Mouse (Mus musculus) forebrain, embryonic 12.5 days (tissue): ENCODE data around the gene Fpgt. TPM values are rescaled to one million over a fixed set of nuclear protein-coding genes. Genes with fewer than 3 reads are reported as not detected.

Experiments used
- ATAC-seq: fragments of 200-750 bp; cut with Nextera tagmentation; 2 replicates; pipeline ENCODE4 v1.8.0; 2017; ENCODE audit warnings: moderate TSS enrichment; ENCODE audit not compliant: low FRiP score
- H3K27ac ChIP-seq: fragments of 300-500 bp; sonication (generic); 2 replicates; pipeline ENCODE4 v1.5.1; 2016; ENCODE audit warnings: mild to moderate bottlenecking
- H3K27me3 ChIP-seq: fragments of 300-500 bp; sonication (generic); 2 replicates; pipeline ENCODE4 v1.6.1; 2016; ENCODE audit warnings: mild to moderate bottlenecking
- H3K36me3 ChIP-seq: fragments of 300-500 bp; sonication (generic); replicated peaks from 2 replicates; pipeline ENCODE4 v1.6.1; 2016; ENCODE audit warnings: mild to moderate bottlenecking
- H3K4me1 ChIP-seq: fragments of 300-500 bp; sonication (generic); 2 replicates; pipeline ENCODE4 v1.6.1; 2016
- H3K4me2 ChIP-seq: fragments of 300-500 bp; sonication (generic); 2 replicates; pipeline ENCODE4 v1.6.1; 2016; ENCODE audit warnings: mild to moderate bottlenecking, moderate library complexity
- H3K4me3 ChIP-seq: fragments of 300-500 bp; sonication (generic); replicated peaks from 2 replicates; pipeline ENCODE4 v1.5.1; 2016; ENCODE audit warnings: mild to moderate bottlenecking
- H3K9ac ChIP-seq: fragments of 300-500 bp; sonication (generic); 2 replicates; pipeline ENCODE4 v1.6.1; 2016; ENCODE audit warnings: mild to moderate bottlenecking
- H3K9me3 ChIP-seq: fragments of 300-500 bp; sonication (generic); 2 replicates; pipeline ENCODE4 v1.6.1; 2016
- WGBS: fragments of 180-500 bp; shearing (Covaris S2); methylation state at CpG from one replicate; pipeline ENCODE4 v1.1.7; 2016; 5-methylcytosine and 5-hydroxymethylcytosine counted together
- polyA plus RNA-seq: library from polyadenylated mRNA; unstranded; fragments of >200 nt; fragmentation: Nextera tagmentation; extraction: Ambion mirVana; gene quantifications from 2 replicates; pipeline ENCODE4 v1.2.1, GENCODE M21; 2016

The Fpgt gene
- 21.4 and 22.0 TPM in 2 replicates for polyA plus RNA-seq

DNA sequence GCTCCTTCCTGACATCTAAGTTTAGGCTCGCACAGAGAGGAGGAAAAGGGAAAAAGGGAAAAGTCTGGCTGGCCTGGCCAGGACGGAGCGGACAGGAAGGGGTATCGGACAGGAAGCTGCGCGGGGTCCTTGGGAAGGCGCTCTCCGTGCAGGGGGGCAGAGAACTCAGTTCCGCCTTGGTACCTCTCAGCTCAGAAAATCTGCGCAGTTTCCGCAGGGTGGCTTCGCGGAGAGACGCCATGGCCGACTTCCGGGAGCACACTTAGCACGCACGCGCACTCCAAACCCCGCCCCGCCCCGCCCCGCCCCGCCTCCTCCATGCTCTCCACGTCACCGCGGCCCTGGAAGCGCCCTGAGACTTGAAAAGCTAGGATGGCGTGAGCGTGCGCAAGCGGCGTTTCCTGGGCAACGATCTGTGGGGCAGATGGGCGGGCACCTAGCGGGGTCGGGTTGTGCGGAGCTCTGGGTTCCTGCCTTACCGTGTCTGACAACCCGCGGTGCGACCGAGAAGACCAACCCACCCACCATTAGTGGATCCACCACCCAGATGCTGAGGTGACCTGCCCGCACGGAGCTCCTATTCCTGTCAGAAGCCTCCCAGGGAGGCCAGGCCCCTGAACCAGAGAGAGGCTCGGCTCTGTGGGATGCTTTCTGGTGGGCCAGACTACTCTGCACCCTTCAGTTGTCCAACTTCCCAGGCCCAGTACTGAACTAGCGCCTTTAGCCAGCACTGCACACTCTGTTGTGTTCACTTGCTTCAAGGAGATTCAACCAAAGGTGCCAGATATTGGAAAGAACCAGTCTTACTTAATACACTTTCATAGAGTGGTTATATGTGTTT, at the start of gene Fpgt, which contains the start of gene Lrriq3:
Fpgt (minus strand) TSS at position 288 of the 841 bp plus-strand sequence.
Lrriq3 (plus strand) TSS at position 319 of the 841 bp plus-strand sequence.
- no peaks in the 10 kb centered on the region for H3K4me1 ChIP-seq
- H3K4me3 ChIP-seq, result peak within 1 kb of the TSS; percentile 57
- no peaks in the 10 kb centered on the region for H3K27me3 ChIP-seq
- H3K36me3 ChIP-seq, result no peaks in the 10 kb centered on the region
- peak within 1 kb of the TSS; percentile 83 for H3K27ac ChIP-seq
- H3K4me2 ChIP-seq, result peak within 1 kb of the TSS; percentile 56
- peak; percentile 99 for ATAC-seq
- no peaks in the 10 kb centered on the region for H3K9me3 ChIP-seq
- under 1% methylated on average over 46 of the region's 47 CpGs for WGBS
- H3K9ac ChIP-seq, result peak within 1 kb of the TSS; percentile 69

DNA sequence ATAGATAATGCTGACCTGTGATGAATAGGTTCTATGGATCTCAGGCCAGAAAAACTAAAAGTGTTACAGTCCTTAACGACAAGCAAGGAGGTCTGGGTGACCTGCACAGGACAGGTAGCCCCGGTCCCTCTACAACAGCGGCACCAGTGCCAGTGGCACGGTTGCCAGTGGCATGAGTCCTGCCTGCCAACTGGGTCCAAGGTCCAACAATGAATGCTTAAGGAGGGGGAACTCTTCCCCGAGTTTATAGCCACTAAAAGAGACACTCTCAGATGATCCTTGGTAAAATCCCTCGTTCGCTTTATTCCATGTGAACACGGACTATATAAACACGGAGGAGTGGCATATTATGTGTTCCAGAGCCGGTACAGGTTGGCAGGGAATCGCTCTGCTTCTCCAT, 47.8 kb upstream of the Fpgt start:
- no peak overlapping the region for H3K4me2 ChIP-seq
- H3K4me3 ChIP-seq, result no peak overlapping the region
- ATAC-seq, result no peak
- no peak overlapping the region for H3K9ac ChIP-seq
- H3K9me3 ChIP-seq, result no peaks in the 10 kb centered on the region
- no peaks in the 10 kb centered on the region for H3K36me3 ChIP-seq
- 91% methylated on average over 11 of the region's 11 CpGs for WGBS
- H3K27me3 ChIP-seq, result no peaks in the 10 kb centered on the region
- H3K27ac ChIP-seq, result no peak overlapping the region
- no peaks in the 10 kb centered on the region for H3K4me1 ChIP-seq

DNA sequence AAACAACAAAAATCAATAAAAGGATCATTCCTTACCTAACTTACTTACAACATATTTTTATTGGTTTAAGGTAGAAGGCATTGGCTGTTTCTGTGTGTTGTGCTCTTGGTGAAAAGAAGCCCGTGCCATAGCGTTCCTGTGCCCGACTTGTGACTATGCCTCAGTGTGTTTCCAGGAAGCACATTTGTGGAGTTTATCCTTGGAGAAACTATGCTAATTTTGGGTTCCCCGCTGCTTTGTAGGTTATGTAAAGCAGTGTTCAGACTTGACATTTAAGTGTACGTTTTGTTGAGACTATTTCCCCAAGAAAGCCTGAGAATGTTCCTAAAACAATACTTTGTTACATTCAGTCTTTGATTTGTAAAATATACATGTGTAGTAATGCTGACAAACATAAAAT, 44.5 kb upstream of the Fpgt start:
- Histone ChIP-seq H3K4me1 (no peaks in the 10 kb centered on the region), H3K9ac (no peak overlapping the region), H3K4me2 (no peak overlapping the region), H3K4me3 (no peak overlapping the region), H3K36me3 (no peaks in the 10 kb centered on the region), H3K27ac (no peak overlapping the region), H3K9me3 (no peaks in the 10 kb centered on the region), H3K27me3 (no peaks in the 10 kb centered on the region)
- 91% methylated on average over 5 of the region's 5 CpGs for WGBS
- no peak for ATAC-seq

DNA sequence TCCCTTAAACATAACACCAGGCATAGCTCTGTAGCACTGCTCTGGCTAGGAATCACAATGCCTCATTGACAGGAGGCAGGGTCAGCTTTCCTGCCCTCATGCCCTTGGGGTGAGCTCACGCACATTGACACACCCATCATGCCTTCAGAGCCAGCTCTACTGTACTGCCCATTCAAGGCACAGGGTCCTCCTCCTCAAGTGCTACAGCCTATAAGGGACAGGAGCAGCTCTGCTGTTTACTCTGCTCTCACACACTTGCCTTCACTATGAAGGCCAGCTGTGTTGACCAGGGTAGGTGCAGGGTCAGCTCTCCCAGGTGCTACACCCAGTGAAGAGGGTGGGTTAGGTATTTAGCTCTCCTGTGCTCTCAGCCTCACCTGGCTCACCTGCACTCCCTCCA, 12.8 kb upstream of the Fpgt start:
- H3K9ac ChIP-seq, result no peak overlapping the region
- no peaks in the 10 kb centered on the region for H3K36me3 ChIP-seq
- H3K4me2 ChIP-seq, result no peak overlapping the region
- H3K27ac ChIP-seq, result no peak overlapping the region
- H3K9me3 ChIP-seq, result no peaks in the 10 kb centered on the region
- ATAC-seq, result no peak
- WGBS, result 67% methylated on average over 1 of the region's 1 CpGs
- no peaks in the 10 kb centered on the region for H3K4me1 ChIP-seq
- no peak overlapping the region for H3K4me3 ChIP-seq
- no peaks in the 10 kb centered on the region for H3K27me3 ChIP-seq

DNA sequence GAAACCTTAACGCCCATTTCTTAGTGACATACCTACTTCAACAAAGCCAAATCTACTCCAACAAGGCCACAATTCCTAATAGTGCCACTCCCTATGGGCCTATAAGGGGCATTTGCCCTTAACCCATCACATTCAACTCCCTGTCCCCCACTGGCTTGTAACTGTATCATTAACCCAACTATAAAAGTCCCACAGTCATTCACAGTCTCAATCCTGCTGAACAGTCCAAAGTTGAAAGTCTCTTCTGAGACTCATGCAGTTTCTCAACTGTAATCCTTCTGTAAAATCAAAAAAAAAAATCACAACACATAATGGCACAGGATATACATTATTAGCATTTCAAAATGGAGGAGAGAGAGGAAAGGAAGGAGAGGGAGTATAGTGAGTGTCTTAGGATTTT, 6.1 kb upstream of the Fpgt start:
- no peak for ATAC-seq
- Histone ChIP-seq H3K27me3 (no peaks in the 10 kb centered on the region), H3K4me2 (no peak overlapping the region), H3K9ac (no peak overlapping the region), H3K4me3 (no peak overlapping the region), H3K27ac (no peak overlapping the region), H3K4me1 (no peaks in the 10 kb centered on the region), H3K36me3 (no peaks in the 10 kb centered on the region), H3K9me3 (no peaks in the 10 kb centered on the region)
- 96% methylated on average over 1 of the region's 1 CpGs for WGBS

DNA sequence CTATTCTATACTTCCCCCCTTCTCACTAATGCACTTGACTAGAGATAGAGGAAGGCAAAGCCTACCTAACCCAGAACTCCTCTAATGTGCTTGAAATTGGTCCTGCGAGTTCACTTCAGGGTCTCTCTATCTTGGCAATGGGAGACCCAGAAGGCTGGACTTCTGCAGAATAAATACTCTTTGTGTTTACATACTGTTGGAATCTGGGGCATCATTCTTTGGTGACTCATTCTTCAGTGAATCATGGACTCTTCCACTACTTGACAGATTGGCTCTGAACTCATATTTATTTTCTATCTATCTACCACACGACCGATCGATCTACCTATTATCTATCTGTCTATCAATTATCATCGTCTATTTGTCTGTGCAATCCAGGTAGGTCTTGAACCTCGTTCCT, 1.1 kb downstream of the Fpgt start:
- H3K4me1 ChIP-seq, result no peaks in the 10 kb centered on the region
- H3K27ac ChIP-seq, result no peak overlapping the region
- no peak overlapping the region for H3K9ac ChIP-seq
- WGBS, result 91% methylated on average over 6 of the region's 6 CpGs
- no peaks in the 10 kb centered on the region for H3K9me3 ChIP-seq
- peak overlapping the region; percentile 56 for H3K4me2 ChIP-seq
- H3K36me3 ChIP-seq, result peaks cover 8% of the 10 kb centered on the region
- peak overlapping the region; percentile 57 for H3K4me3 ChIP-seq
- ATAC-seq, result no peak
- no peaks in the 10 kb centered on the region for H3K27me3 ChIP-seq

DNA sequence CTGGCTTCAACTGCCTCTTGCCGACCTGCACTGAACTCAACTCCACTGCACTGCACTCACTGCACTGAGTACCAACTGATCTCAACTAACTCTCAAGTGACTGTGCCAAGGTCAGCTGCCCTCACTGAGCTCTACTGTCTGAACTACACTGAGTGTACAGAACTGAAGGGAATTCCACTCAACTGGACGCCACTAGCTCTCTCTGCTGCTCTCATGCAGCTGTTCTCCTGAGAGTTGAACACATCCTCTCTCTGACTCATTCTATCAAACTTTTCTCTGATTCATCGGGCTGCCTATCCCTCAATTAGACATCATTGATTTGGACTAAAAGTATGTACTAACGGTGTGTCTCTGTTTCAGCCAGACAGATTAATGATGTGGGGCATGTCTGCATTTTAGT, 15.3 kb downstream of the Fpgt start:
- 90% methylated on average over 4 of the region's 4 CpGs for WGBS
- H3K36me3 ChIP-seq, result no peaks in the 10 kb centered on the region
- H3K9me3 ChIP-seq, result no peaks in the 10 kb centered on the region
- no peaks in the 10 kb centered on the region for H3K27me3 ChIP-seq
- no peak overlapping the region for H3K9ac ChIP-seq
- no peak overlapping the region for H3K4me2 ChIP-seq
- no peaks in the 10 kb centered on the region for H3K4me1 ChIP-seq
- no peak overlapping the region for H3K4me3 ChIP-seq
- no peak for ATAC-seq
- no peak overlapping the region for H3K27ac ChIP-seq

DNA sequence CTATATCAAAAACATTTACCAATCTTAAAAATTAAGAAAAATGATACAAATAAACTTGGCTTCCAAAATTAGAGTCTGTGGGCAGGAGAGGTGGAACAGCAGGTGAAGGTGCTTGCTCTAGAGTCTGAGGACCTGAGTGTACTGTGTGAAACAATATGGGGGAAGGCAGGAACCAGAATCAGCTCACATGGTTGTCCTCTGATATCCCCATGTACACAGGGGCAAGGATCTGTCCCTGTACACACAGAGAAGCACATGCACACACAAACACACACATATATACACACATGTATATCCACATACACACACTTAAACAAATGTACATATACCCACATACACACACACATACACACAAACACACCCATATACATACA, 33.8 kb downstream of the Fpgt start:
- Histone ChIP-seq H3K4me1 (no peaks in the 10 kb centered on the region), H3K4me2 (no peak overlapping the region), H3K27ac (no peak overlapping the region), H3K9me3 (no peaks in the 10 kb centered on the region), H3K36me3 (no peaks in the 10 kb centered on the region), H3K27me3 (no peaks in the 10 kb centered on the region), H3K9ac (no peak overlapping the region), H3K4me3 (no peak overlapping the region)
- ATAC-seq, result no peak

DNA sequence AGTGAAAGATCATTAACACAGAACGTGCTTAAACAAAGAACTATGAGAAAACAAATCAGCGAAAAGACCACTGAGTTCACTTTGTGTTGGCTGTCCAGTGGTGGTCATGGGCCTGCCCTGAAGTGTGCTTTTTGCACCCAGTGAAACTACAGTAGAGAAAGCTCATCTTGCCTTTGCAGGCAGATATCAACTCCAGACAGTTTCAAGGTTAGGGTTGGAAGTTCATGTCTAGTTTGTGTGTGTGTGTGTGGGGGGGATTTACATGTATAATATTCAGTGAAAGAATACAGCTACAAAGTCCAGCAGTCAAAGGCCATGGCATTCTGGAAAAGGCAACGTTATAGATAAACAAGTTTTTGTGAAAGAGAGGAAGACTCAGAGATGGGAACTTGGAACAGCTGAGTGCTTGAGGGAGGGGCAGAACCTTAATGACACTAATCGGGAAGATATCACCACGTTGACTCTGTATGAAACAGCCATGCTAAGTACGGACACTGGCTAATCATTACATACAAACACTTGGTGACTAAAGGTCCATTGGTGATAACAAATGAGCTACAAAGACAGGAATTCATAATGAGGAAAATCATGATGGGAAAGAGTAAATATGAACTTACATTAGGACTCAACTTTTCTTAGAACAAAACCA, 34.3 kb downstream of the Fpgt start:
- Histone ChIP-seq H3K27ac (no peak overlapping the region), H3K9me3 (no peaks in the 10 kb centered on the region), H3K4me1 (no peaks in the 10 kb centered on the region), H3K9ac (no peak overlapping the region), H3K4me2 (no peak overlapping the region), H3K36me3 (no peaks in the 10 kb centered on the region), H3K27me3 (no peaks in the 10 kb centered on the region), H3K4me3 (no peak overlapping the region)
- ATAC-seq, result no peak
- WGBS, result 81% methylated on average over 6 of the region's 6 CpGs

DNA sequence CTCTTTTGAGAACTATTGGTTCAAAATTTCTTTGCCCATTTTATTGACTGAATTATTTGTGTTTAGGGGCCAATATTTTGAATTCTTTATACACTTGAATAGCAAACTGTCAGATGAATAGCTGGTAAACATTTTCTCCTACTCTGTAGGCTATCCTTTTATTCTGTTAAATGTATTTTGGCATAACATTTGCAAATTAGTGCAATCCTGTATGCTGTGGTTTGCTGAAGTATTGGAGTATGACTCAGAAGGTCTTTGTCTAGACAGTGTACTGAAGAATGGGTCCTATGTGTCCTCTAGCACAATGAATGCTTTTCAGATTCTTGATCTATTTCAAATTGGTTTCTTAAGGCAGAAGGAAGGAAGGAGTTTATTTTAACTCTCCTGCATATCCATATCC, 35.6 kb downstream of the Fpgt start:
- no peak overlapping the region for H3K4me3 ChIP-seq
- no peak overlapping the region for H3K27ac ChIP-seq
- H3K9ac ChIP-seq, result no peak overlapping the region
- no peaks in the 10 kb centered on the region for H3K36me3 ChIP-seq
- no peak overlapping the region for H3K4me2 ChIP-seq
- no peaks in the 10 kb centered on the region for H3K4me1 ChIP-seq
- no peak for ATAC-seq
- H3K27me3 ChIP-seq, result no peaks in the 10 kb centered on the region
- H3K9me3 ChIP-seq, result no peaks in the 10 kb centered on the region

DNA sequence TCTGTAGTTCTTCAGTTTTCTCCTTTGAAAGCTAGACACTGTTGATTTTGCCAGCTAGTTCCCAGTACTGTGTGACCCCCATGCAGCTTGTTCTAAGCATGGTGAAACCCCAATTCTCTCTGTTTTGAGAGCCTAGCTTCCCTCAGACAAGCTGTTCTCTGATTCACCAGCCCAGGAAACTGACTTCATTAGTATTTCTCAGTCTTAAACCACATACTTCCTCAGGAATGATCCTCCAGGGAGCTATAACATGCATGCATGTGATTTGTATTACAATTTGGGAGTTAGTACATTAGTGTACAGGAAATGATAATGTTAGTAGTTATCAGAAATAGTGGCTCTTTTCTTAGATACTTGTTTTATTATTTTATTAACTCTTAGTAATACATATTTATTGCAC, 36.6 kb downstream of the Fpgt start:
- Histone ChIP-seq H3K4me1 (no peaks in the 10 kb centered on the region), H3K27me3 (no peaks in the 10 kb centered on the region), H3K4me2 (no peak overlapping the region), H3K27ac (no peak overlapping the region), H3K4me3 (no peak overlapping the region), H3K36me3 (no peaks in the 10 kb centered on the region), H3K9ac (no peak overlapping the region), H3K9me3 (no peaks in the 10 kb centered on the region)
- ATAC-seq, result no peak

DNA sequence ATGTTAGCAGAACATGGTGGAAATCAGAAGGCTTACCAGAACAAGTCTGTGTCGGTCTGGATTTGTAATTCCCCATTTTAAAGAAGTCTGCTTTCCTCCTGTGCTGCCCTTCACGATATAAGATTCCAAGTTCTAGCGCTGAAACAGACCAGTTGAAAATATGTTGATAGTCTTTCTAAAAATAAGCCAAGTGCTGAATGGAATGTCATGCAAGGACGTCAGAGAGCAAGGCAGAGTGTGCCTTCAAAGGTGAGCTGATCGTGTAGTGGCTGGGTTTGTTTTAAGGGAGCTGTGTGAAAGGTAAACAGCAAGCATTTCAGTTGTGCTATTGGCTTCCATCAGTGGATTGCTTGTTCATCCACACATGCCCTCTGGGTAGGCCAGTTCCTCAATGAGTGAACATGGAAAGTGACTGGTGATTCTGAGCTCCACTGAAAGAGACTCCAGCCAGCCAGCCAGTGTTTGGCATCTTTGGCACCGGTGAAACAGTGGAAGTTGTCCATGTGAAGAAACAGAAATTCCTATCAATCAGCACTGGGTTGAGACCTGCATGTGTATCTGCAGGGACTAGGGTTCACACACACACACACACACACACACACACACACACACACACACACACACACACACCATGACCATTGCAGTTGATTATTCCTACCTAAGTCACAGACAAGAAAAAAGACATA, 37.8 kb downstream of the Fpgt start, which contains the start of gene Tnni3k:
Tnni3k (minus strand) TSS at position 177 of the 686 bp plus-strand sequence.
- H3K4me2 ChIP-seq, result no peak within 1 kb of the TSS
- ATAC-seq, result no peak
- H3K4me1 ChIP-seq, result no peaks in the 10 kb centered on the region
- no peak within 1 kb of the TSS for H3K4me3 ChIP-seq
- H3K36me3 ChIP-seq, result no peaks in the 10 kb centered on the region
- no peak within 1 kb of the TSS for H3K9ac ChIP-seq
- 81% methylated on average over 6 of the region's 6 CpGs for WGBS
- no peaks in the 10 kb centered on the region for H3K27me3 ChIP-seq
- no peaks in the 10 kb centered on the region for H3K9me3 ChIP-seq
- no peak within 1 kb of the TSS for H3K27ac ChIP-seq
